Mouse (Mus musculus) megakaryocyte progenitor cell, adult 5-6 weeks (primary cell): ENCODE results near the gene Pkdcc. TPM values are rescaled to one million over a fixed set of nuclear protein-coding genes. Genes with fewer than 3 reads are reported as not detected.

Experiments used
- ATAC-seq: replicated peaks from 2 replicates; pipeline ENCODE4 v1.8.0; 2016; ENCODE audit warnings: mild to moderate bottlenecking, moderate TSS enrichment, inconsistent platforms; ENCODE audit not compliant: poor library complexity
- total RNA-seq, 2 experiments: library from RNA; stranded (forward) in 1 of 2; stranded (reverse) in 1 of 2; fragments of 157-497, 149-512 nt in 1 of 2; fragments of 200-1000 nt in 1 of 2; gene quantifications; 2 replicates each; pipeline versions ENCODE4 v1.2.3 to v1.2.4; 2015 to 2017

Pkdcc gene
- total RNA-seq, 2 experiments from 2014 or later: 0.52 to 1.0 TPM

- no peak for ATAC-seq
Measured at GRCm38 (mm10) chr17:83211196-83211595, 3.9 kb upstream of the Pkdcc start.

DNA sequence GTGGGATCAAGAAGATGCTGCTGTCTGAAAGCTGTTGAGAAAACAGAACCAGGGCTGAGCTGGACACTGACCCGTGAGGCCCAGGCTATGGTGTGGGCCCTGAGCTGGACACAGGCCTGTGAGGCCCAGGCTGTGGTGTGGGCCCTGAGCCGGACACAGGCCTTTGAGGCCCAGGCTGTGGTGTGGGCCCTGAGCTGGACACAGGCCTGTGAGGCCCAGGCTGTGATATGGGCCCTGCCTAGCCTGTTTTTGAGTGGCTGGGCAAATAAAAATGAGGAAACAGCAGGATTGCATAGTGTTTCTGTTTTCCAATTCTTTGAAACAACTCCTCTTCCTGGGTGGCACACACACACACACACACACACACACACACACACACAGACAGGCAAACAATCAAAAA is 2.7 kb upstream of the Pkdcc start:
- ATAC-seq: no peak

DNA sequence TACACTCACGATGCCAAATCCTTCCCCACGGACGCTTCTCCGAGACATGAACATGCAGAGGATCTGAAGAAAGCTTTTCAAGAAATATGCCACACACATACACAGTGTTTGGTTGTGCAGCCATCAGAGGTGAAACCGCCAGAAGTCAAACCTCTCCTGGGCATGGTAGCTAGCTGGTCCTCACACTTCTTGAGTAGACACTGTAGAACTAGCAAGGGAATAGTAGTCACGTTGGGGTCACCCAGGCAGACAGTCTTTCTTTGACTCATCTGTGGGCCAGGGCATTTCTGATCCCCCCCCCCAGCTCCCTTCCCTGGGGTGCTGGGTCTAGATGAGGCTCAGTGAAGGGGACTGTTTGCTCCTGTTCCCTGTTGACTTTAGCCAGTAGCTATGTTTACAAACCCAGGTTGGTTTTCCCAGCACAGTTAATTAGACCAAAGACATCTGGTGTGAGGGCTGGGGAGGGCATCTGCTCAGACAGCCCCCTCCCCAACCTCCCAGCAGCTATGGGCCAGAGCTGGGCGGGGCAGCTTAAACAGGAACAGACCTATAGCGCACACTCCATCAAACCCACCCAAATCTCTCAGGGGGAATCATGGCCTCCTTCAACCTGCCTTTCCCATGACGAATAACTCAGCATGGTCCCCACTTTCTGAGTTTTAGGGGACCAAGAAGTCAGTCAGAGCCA is 1.7 kb upstream of the Pkdcc start:
- no peak for ATAC-seq

GRCm38 (mm10) chr17:83214161-83214592 is 915 bp upstream of the Pkdcc start:
- peak; percentile 83 for ATAC-seq

DNA sequence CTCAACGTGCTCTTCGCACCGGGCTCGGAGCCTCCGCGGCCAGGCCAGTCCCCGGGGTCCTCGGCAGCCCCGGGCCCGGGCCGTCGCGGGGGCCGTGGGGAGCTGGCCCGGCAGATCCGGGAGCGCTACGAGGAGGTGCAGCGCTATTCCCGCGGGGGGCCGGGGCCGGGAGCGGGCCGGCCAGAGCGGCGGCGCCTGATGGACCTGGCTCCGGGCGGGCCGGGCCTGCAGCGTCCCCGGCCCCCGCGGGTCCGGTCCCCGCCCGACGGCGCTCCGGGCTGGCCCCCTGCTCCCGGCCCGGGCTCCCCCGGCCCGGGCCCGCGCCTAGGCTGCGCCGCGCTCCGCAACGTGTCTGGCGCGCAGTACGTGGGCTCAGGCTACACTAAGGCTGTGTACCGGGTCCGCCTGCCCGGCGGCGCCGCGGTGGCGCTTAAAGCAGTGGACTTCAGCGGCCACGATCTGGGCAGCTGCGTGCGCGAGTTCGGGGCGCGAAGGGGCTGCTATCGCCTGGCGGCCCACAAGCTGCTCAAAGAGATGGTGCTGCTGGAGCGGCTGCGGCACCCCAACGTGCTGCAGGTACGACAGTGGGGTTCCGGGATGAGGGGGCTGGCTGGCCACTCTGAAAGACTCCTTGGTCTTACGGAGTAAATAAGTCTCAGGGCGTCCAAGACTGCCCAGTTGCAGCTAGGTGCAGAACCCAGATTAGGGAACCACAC is 595 bp downstream of the Pkdcc start:
- no peak for ATAC-seq

DNA sequence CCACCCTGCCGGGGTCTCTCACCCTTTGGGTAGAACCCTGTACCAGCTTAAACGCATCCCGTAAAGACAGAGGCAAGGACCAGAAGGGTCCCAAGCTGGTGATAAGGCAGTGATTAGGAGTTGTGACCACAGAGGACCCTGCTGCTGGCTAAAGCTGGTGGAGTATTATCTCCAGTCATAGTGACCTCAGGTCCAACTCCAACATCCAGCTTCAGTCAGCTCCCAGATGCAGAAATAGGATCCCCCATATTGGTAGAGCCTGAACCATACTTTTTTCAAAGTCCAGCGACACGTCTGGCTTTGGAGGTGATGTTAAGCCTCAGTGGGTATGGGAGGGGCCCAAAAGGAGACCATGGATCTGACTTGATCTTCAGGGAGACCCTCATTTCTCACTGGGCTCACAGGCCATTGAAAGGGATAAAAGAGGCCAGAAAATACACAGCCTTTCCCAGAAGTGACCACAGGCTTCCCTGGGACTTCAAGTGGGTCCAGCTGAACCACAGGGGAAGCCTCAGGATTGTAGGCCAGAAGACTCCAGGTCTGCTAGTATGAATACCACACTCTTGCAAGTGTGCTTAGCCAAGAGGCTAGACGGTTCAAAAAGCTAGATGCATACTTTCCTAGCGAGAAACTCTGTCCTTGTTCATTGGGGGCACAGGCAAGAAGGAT is 1.3 kb downstream of the Pkdcc start:
- no peak for ATAC-seq

GRCm38 (mm10) chr17:83218189-83218588 is 3.1 kb downstream of the Pkdcc start:
- ATAC-seq: no peak

- ATAC-seq: no peak
Measured at GRCm38 (mm10) chr17:83218722-83219121, 3.6 kb downstream of the Pkdcc start.

- no peak for ATAC-seq
Measured at GRCm38 (mm10) chr17:83219351-83220287, 4.5 kb downstream of the Pkdcc start.

GRCm38 (mm10) chr17:83220954-83221538 is 6.0 kb downstream of the Pkdcc start:
- ATAC-seq: no peak

DNA sequence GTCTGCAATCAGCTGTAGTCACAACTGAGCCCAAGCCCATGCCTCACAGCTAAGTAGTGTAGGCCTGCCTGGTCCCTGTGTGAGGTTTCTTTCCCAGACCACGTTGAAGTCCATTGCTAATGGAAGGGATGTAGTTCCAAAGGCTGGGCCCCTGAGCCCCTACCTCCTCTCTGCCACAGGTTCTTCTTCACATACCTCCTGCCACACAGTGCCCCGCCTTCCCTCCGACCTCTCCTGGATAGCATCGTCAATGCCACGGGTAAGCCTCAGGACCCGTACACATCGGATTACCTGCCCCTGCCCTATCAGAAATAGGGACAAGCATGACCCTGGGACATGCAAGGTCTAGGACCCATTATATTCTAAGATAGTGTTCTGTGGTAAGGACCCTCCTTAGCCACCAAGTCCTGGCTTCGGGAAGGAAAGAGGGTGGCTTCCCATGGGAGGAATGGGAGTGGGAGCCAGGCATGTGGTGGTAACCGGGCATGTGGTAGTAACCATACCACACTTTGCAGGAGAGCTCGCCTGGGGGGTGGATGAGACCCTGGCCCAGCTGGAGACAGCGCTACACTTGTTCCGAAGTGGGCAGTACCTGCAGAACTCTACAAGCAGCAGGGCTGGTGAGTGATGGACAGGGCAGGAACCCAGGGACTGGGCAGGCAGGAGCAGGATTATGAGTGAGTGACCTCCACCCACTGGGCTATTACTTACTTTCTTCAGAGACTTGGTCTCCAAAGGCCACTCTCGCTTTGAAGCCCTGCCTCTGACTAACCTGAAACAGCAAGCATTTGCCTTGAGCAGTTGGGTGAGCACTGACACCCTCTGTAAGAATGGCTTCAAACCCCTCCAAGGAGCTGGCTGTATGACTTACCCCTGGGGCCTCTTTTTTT is 6.8 kb downstream of the Pkdcc start:
- no peak for ATAC-seq

DNA sequence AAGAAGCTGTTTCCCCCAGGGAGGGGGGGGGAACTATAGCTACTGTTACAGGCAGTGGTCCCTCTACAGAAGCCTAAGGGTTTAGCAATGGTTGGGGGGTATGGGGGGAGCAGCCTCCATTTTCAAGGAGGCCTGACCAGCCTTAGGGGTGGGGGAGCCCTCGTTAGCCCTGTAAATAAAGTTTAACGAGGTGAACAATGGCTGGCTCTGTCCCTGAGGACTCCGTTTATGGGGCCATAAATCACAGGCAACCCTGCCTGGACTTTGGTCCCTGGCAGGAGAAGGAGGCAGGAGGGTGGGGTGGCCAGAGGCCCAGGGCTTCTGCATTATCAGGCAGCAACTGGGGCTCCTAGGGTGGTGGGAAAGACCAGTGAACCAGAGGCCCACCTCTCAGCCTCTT is 7.6 kb downstream of the Pkdcc start:
- no peak for ATAC-seq

DNA sequence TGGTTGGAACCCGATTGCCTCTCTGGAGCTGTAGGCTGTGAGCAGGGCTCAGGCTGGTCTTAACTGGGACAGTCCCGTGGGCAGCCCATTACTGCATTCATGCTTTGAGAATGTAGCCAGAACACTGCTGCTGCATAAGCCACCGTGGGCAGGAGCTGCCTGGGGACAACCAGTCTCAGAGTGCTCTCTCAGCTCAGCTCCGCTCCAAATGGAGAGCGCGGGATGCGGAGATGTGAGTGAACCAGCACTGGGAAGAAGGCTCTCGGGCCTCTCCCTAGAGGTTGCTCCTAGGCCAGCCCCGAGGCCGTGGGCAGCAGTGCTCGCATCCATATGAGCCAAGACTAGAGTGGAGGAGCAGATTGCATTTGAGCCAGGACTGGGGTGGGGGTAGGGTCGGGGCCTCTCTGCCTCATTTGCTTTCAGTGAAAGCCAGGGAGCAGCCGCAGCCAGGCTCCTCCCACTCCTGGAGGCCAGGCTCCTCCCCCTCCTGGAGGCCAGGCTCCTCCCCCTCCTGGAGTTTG is 9.4 kb downstream of the Pkdcc start:
- ATAC-seq: 0 out of 2 replicates have a peak, but pooled peaks have one; percentile 20

GRCm38 (mm10) chr17:83226395-83226986 is 11.4 kb downstream of the Pkdcc start:
- ATAC-seq: no peak

DNA sequence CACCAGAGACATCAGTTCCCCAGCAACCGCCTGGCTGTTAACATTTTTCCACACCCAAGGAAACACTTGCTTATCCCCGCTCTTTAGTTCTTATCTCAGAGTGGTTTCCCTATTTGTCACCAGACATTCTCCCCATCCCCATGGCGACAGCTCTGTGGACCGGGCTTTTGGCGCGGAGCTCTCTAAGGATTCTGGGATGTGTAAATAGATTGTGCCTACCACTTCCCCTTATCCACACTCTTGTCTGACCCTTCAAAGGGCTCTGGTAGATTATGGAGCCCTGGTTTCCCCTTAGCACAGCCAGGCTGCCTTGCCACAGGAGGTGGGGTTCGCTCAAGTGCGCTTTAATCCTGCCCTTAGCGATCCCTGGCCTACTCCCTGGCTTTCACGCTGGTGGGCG is 16.3 kb downstream of the Pkdcc start:
- no peak for ATAC-seq

GRCm38 (mm10) chr17:83235227-83235626 is 20.1 kb downstream of the Pkdcc start:
- no peak for ATAC-seq

- no peak for ATAC-seq
Measured at GRCm38 (mm10) chr17:83236202-83236601, 21.1 kb downstream of the Pkdcc start.

DNA sequence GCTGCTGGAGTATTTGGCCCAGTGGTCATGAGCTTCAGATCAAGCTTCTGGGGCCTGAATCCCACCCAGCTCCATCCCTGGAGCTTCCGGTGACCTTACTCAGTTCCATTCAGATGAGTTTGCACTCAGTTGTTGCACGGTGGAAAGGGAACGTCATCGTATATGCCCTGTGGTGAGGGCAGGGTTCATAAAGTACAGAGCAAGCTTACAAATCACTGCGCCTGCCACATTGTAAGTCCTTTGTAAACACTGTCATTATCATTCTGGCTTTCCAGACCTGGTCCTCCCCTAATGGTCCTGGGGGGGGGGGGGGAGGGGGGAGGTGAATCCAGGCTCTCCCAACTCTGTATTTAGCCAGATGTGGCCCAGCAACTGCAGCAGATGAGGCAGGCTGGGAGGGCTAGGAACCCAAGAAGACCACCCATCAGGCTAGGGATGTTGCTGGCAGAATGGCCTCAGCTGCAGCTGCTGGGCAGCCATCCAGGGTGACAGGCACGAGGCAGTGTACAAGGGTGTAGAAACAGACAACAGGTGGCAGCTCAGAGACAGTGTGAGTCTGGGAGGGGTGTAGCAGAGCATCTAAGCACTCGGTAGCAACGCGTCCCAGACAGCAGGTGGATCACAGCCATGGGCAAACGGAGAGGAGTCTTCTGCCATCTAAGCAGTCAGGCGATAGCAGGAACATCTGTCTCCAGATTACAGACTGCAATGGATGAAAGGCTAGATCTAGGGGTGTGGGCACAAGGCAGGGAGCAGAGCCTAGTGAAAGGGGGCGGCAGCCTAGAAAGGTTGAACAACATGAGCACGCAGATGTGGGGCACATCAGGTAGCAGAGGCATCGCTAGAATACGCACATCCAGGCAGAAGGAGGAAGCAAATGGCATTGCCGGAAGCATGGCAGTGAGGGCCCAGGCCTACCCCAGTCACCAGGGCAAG is 23.3 kb downstream of the Pkdcc start:
- ATAC-seq: no peak
